Mouse (Mus musculus) lung, embryonic 14.5 days (tissue): ENCODE measurements around the gene Kif2c. TPM values are rescaled to one million over a fixed set of nuclear protein-coding genes. Genes with fewer than 3 reads are reported as not detected.

Source experiments
- ATAC-seq: fragments of 200-750 bp; cut with Nextera tagmentation; 2 replicates; pipeline ENCODE4 v1.8.0; 2017; ENCODE audit warnings: mild to moderate bottlenecking, moderate TSS enrichment, moderate library complexity; ENCODE audit not compliant: insufficient read depth
- DNase-seq: peaks from one replicate; pipeline ENCODE4 v3.0.0-alpha.2; 2015
- H3K27ac ChIP-seq: fragments of 300-500 bp; sonication (generic); 2 replicates; pipeline ENCODE4 v1.5.1; 2014; ENCODE audit warnings: low read depth, mild to moderate bottlenecking, moderate library complexity
- H3K27me3 ChIP-seq: fragments of 300-500 bp; sonication (generic); 2 replicates; pipeline ENCODE4 v1.6.1; 2014; ENCODE audit warnings: low read length, control low read depth; ENCODE audit not compliant: insufficient read depth
- H3K36me3 ChIP-seq: fragments of 300-500 bp; sonication (generic); 2 replicates; pipeline ENCODE4 v1.6.1; 2014; ENCODE audit warnings: control low read depth; ENCODE audit not compliant: insufficient read depth
- H3K4me1 ChIP-seq: fragments of 300-500 bp; sonication (generic); 2 replicates; pipeline ENCODE4 v1.6.1; 2014; ENCODE audit warnings: antibody characterized with exemption, control low read depth; ENCODE audit not compliant: insufficient read depth
- H3K4me2 ChIP-seq: fragments of 300-500 bp; sonication (generic); 2 replicates; pipeline ENCODE4 v1.6.1; 2014; ENCODE audit warnings: mild to moderate bottlenecking
- H3K4me3 ChIP-seq: fragments of 300-500 bp; sonication (generic); 2 replicates; pipeline ENCODE4 v1.5.1; 2014; ENCODE audit warnings: low read depth, low read length
- H3K9ac ChIP-seq: fragments of 300-500 bp; sonication (generic); 2 replicates; pipeline ENCODE4 v1.6.1; 2014
- H3K9me3 ChIP-seq: fragments of 300-500 bp; sonication (generic); 2 replicates; pipeline ENCODE4 v1.6.1; 2016; ENCODE audit warnings: low read depth, low read length, control low read depth
- CTCF ChIP-seq: IDR thresholded peaks from 2 replicates; pipeline ENCODE4 v1.5.1; 2016; ENCODE audit warnings: antibody characterized with exemption, low read depth
- WGBS: fragments of 180-500 bp; shearing (Covaris S2); extraction: QIAGEN DNeasy Blood & Tissue Kit; methylation state at CpG from one replicate; pipeline ENCODE4 v1.1.7; 2014; 5-methylcytosine and 5-hydroxymethylcytosine counted together
- polyA plus RNA-seq: library from polyadenylated mRNA; unstranded; fragments of >200 nt; fragmentation: Nextera tagmentation; extraction: Ambion mirVana; gene quantifications from 2 replicates; pipeline ENCODE4 v1.2.1, GENCODE M21; 2014

The Kif2c gene
- polyA plus RNA-seq, 1 experiment from 2014 or later: 85.9 TPM

DNA sequence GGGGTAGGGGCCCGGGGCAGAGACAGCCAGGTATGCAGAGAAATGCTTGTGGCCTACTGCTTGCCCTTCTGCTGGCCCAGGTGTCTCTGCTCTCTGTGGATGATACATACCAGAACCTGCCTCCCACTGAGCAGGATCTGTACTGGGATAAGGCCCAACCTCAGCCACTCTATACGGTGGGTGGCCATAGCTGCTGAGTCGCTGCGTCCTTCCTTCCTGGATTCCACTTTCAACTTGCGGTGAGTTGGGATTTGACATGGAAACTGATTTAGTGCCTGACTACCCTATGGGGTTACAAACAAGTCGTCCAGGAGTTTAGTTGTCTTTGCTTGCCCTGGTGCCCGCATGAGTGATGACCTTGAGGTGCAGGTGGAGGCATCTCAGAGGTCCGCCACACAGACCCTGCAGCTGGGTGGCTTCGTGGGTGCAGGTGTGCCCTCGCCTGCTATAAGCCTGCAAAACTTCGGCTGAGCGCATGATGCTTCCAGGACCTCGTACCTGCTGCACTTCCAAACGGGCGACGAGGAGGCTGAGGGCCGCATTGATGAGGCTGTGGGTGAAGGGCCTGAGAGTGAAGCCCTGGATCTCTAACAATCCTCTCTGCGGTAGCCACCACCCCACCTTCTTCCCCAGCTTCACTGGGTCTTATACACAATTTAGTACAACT lies 34.3 kb downstream of the Kif2c start:
- H3K27me3 ChIP-seq: no peaks in the 10 kb centered on the region
- H3K9me3 ChIP-seq: no peaks in the 10 kb centered on the region
- H3K27ac ChIP-seq: no peak overlapping the region
- no peak overlapping the region for H3K4me3 ChIP-seq
- H3K4me2 ChIP-seq: no peak overlapping the region
- H3K36me3 ChIP-seq: peaks cover 45% of the 10 kb centered on the region
- no peaks in the 10 kb centered on the region for H3K4me1 ChIP-seq
- H3K9ac ChIP-seq: no peak overlapping the region
- TF ChIP-seq CTCF: no peak
- 73% methylated on average over 18 of the region's 18 CpGs for WGBS
- no peak for DNase-seq
- no peak for ATAC-seq

DNA sequence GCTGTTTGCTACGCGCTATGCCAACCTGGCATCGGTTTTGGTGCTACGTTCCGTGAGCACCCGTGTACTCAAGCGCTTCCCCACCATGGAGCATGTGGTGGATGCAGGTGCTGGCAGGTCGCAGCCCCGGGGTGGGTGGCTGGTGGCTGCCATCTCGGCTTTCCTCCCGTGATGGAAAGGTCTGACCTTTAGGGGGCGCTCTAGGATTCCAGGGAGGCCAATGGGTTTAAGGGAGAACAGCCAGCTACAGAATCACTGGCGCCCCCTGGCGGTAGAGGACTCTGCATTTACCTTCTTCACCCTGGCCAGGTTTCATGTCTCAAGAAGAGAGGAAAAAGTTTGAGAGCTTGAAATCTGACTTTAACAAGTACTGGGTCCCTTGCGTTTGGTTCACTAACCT lies 36.3 kb downstream of the Kif2c start:
- WGBS: 31% methylated on average over 15 of the region's 15 CpGs
- Histone ChIP-seq H3K4me3 (no peak overlapping the region), H3K27me3 (no peaks in the 10 kb centered on the region), H3K36me3 (peaks cover 27% of the 10 kb centered on the region), H3K4me2 (no peak overlapping the region), H3K4me1 (no peaks in the 10 kb centered on the region), H3K27ac (no peak overlapping the region), H3K9me3 (no peaks in the 10 kb centered on the region), H3K9ac (no peak overlapping the region)
- ATAC-seq: no peak
- TF ChIP-seq CTCF: peak; percentile 91
- DNase-seq: peak; percentile 86

DNA sequence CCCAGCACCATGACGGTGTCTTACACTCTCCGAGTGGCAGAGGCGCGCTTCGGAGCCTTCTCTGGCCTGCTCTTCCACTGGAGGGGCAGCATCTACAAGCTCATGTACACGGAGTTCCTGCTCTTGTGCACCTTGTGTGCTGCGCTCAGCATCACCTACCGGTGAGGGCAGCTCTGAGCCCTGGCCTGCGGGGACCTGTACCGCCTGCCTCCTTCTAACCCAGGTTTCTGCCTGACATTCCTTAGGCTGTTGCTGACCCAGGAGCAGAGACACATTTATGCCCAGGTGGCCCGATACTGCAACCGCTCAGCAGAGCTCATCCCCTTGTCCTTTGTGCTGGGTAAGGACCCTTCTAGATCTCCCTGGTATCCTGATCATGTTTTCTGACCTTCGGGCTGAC lies 37.2 kb downstream of the Kif2c start:
- H3K9me3 ChIP-seq: no peaks in the 10 kb centered on the region
- H3K4me1 ChIP-seq: no peaks in the 10 kb centered on the region
- H3K27me3 ChIP-seq: no peaks in the 10 kb centered on the region
- 89% methylated on average over 13 of the region's 13 CpGs for WGBS
- H3K4me2 ChIP-seq: no peak overlapping the region
- no peak overlapping the region for H3K4me3 ChIP-seq
- ATAC-seq (no peak), DNase-seq (no peak)
- TF ChIP-seq CTCF: no peak
- no peak overlapping the region for H3K27ac ChIP-seq
- no peak overlapping the region for H3K9ac ChIP-seq
- H3K36me3 ChIP-seq: peaks cover 17% of the 10 kb centered on the region

DNA sequence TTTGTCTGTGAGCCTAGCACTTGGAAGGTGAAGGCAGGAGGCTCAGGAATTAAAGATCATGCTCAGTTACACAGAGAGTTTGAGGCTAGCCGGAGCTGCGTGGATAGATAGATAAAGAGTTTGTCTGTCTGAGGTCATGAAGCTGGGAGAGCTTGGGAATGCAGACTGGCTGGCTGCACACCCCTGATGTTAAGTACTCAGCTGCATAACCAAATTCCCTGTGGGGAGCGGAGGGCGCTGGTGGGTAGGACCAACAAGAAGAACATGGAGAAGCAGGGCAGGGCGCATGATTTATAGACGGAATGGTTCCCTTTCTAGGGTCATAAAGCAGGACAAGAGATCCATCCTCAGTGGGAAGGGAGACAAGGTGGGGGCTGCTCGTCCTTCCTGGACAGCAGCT lies 39.4 kb downstream of the Kif2c start:
- DNase-seq (no peak), ATAC-seq (no peak)
- H3K27ac ChIP-seq: no peak overlapping the region
- no peak for TF ChIP-seq CTCF
- H3K9ac ChIP-seq: no peak overlapping the region
- H3K27me3 ChIP-seq: no peaks in the 10 kb centered on the region
- WGBS: 46% methylated on average over 7 of the region's 7 CpGs
- H3K9me3 ChIP-seq: no peaks in the 10 kb centered on the region
- H3K4me3 ChIP-seq: no peak overlapping the region
- no peaks in the 10 kb centered on the region for H3K4me1 ChIP-seq
- 0 out of 2 replicates have a peak, but pooled peaks cover 2% of the 10 kb centered on the region for H3K36me3 ChIP-seq
- no peak overlapping the region for H3K4me2 ChIP-seq

DNA sequence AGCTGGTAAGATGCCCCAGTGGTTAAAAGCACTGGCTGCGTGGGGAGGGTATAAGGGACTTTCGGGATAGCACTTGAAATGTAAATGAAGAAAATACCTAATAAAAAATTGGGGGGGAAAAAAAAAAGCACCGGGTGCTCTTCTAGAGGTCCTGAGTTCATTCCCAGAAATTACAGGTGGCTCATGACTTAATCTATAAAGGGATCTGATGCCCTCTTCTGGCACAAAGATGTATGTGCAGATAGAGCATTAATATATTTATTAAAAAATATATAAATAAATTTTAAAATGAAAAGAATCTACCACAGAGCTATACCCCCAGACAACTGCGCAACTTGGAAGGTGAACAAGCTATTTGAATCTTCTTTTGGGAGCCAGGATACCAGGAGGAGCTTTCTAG lies 41.8 kb downstream of the Kif2c start:
- H3K36me3 ChIP-seq: no peaks in the 10 kb centered on the region
- H3K4me1 ChIP-seq: no peaks in the 10 kb centered on the region
- no peak overlapping the region for H3K4me2 ChIP-seq
- no peak overlapping the region for H3K27ac ChIP-seq
- no peak for ATAC-seq
- TF ChIP-seq CTCF: peak; percentile 52
- H3K4me3 ChIP-seq: no peak overlapping the region
- H3K9ac ChIP-seq: no peak overlapping the region
- peak; percentile 71 for DNase-seq
- H3K9me3 ChIP-seq: no peaks in the 10 kb centered on the region
- no peaks in the 10 kb centered on the region for H3K27me3 ChIP-seq
- WGBS: 31% methylated on average over 4 of the region's 4 CpGs

DNA sequence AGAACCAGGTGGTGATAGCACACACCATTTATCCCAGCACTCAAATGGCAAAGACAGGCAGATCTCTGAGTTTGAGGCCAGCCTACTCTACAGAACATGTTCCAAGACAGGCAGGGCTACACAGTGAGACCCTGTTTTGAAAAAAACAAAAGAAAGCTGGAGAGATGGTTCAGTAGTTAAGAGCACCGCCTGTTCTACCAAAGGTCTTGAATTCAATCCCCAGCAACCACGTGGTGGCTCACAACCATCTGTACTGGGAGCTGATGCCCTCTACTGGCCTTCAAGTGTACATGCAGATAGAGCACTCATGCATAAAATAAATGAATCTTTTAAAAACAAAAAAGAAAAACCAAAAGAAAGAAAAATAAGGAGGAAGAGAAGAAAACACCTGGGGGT lies 43.2 kb downstream of the Kif2c start:
- peak; percentile 74 for DNase-seq
- Histone ChIP-seq H3K9ac (no peak overlapping the region), H3K9me3 (no peaks in the 10 kb centered on the region), H3K4me3 (no peak overlapping the region), H3K4me1 (0 out of 2 replicates have a peak, but pooled peaks cover 1% of the 10 kb centered on the region), H3K4me2 (no peak overlapping the region), H3K27me3 (no peaks in the 10 kb centered on the region), H3K36me3 (no peaks in the 10 kb centered on the region), H3K27ac (no peak overlapping the region)
- TF ChIP-seq CTCF: peak; percentile 81
- 2% methylated on average over 2 of the region's 2 CpGs for WGBS
- peak; percentile 35; the same call in 1 of the 2 replicates for ATAC-seq

DNA sequence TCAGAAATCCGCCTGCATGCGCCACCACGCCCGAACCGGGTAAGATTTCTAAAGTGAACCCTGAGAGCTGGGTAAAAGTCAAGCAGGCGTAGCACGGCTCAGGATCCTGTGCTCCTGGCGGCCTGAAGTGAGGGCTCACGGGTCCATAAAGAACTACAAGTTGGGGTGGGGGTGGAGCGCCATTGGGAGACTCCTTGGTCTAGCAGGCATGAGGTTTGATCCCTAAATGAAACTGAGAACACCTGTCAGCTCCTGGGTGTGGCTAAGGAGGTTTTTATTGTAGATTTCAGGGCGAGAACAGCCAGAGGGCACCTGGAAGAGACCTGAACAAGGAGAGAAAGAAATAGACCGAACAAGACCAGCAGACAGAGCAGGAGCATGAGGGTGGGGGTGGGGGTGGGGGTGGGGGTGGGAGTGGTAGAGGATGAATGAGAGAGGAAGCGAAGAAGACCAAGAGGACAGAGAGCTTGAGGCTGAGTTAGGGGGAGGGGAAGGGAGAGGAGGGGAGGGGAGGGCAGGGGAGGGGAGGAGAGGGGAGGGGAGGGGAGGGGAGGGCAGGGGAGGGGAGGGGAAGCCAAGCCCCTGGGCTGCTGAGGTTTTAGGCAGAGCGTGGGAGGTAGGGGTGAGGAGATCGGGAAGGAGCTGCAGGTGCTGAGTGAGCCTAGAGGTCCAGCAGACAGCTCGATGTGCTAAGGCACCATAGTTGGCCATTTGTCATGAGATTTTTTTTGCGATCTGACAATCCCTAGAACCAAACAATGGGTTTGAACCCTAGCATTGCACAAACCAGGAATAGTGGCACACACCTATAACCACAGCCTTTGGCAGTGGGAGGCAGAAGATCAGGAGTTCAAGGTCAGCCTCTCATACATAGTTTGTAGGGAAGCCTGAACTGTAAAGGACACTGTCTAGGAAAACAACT lies 43.9 kb downstream of the Kif2c start:
- H3K4me1 ChIP-seq: 0 out of 2 replicates have a peak, but pooled peaks cover 3% of the 10 kb centered on the region
- no peaks in the 10 kb centered on the region for H3K9me3 ChIP-seq
- no peak overlapping the region for H3K4me3 ChIP-seq
- DNase-seq (no peak), ATAC-seq (no peak)
- no peaks in the 10 kb centered on the region for H3K36me3 ChIP-seq
- H3K27ac ChIP-seq: no peak overlapping the region
- TF ChIP-seq CTCF: no peak
- no peaks in the 10 kb centered on the region for H3K27me3 ChIP-seq
- H3K9ac ChIP-seq: no peak overlapping the region
- no peak overlapping the region for H3K4me2 ChIP-seq
- WGBS: 60% methylated on average over 17 of the region's 17 CpGs
